Mouse (Mus musculus): ENCODE measurements at regions not wholly inside any gene's neighbourhood (a gene's known extent, or its start where the extent isn't known, plus 50 kb on each side); places are given as distances from the start of the nearest gene placed in this dataset.

GRCm38 (mm10) chr13:99579596-99580175 lies 63.3 kb upstream of the Map1b start:
- TF ChIP-seq GATA1 (IDR thresholded peaks at IDR 0.05; ENCODE audit: low read length) (no peak), TAL1 (IDR thresholded peaks at IDR 0.05; ENCODE audit: low read length) (no peak)
